Mouse (Mus musculus) kidney, adult 2 months (tissue): ENCODE measurements at regions not wholly inside any gene's neighbourhood (a gene's known extent, or its start where the extent isn't known, plus 50 kb on each side); places are given as distances from the start of the nearest gene placed in this dataset.

Experiments
- CTCF ChIP-seq: fragments of 200-500 bp; conservative IDR thresholded peaks from 2 replicates; pipeline ENCODE4 v1.5.1; 2011; ENCODE audit warnings: low read depth, mild to moderate bottlenecking, control low read depth, low read length, moderate library complexity, mixed read lengths; ENCODE audit not compliant: insufficient read depth, insufficient read length
- POLR2A ChIP-seq: fragments of 200-500 bp; IDR thresholded peaks from one replicate; pipeline ENCODE4 v1.6.1; 2011; ENCODE audit warnings: low read depth, low read length, control low read depth

DNA sequence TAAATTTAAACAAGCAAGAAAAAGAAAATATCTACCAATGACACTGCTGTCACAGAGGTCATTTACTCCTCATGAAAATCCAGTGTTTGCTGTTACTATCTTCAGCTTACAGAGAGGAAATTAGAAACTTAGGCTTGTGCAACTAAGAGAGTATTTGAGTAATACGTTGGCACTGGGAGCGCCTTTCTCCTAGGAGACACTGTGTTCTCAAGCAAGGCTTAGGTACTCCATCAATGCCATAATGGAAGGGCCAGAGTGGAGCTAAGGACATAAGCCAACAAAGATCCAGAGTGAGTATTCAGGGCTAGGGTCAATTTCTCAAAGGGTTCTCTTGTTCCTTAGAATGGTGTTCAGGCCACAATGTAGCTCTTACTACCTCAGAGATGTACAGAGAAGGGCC lies 294.4 kb upstream of the Klf6 start:
- no peak for TF ChIP-seq POLR2A
- TF ChIP-seq CTCF = no peak
